Mouse (Mus musculus): ENCODE data around the gene Coil.

The Coil gene

GRCm38 (mm10) chr11:89007582-89007981 lies 37.5 kb downstream of the Coil start:
- WGBS, result 89% methylated on average over 3 of the region's 3 CpGs

GRCm38 (mm10) chr11:89009066-89009465 lies 39.0 kb downstream of the Coil start:
- 91% methylated on average over 9 of the region's 9 CpGs for WGBS

- 76% methylated on average over 7 of the region's 7 CpGs for WGBS
Measured at GRCm38 (mm10) chr11:89009496-89009895, 39.4 kb downstream of the Coil start.

- 95% methylated on average over 5 of the region's 5 CpGs for WGBS
Measured at GRCm38 (mm10) chr11:89012241-89012640, 42.2 kb downstream of the Coil start.

DNA sequence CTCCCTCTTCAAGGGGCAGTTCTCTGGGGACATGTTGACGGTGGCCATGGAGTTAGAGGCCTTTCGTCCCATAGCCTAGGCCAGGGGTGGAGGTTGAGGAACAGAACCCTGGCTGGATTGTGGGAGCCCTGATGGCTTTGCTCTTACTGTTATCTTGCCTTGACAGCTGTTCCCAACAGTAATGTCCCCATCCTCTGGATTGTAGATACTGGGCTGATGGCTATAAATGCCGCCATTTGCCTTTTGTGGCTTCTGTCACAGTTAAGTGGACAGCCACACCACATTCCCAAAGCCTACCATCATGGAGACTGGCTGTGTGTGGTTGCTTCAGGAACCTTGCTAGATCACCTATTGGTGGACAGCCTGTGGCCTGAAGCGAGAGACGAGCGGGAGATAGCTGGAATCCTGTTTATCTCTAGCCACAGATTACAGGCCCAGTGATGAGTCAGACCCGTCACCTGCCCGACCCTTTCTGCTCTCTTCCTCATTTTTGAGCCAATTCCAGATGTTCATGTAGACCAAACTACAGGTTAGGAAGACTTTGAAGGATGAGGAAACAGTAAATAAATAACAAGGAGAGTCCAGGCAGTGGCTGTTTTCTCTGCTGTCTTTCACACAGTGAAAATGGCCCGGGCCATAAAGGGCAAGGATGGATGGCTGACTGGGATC lies 47.6 kb downstream of the Coil start:
- 88% methylated on average over 9 of the region's 9 CpGs for WGBS

GRCm38 (mm10) chr11:89020681-89021305 lies 50.7 kb downstream of the Coil start:
- 83% methylated on average over 9 of the region's 9 CpGs for WGBS

DNA sequence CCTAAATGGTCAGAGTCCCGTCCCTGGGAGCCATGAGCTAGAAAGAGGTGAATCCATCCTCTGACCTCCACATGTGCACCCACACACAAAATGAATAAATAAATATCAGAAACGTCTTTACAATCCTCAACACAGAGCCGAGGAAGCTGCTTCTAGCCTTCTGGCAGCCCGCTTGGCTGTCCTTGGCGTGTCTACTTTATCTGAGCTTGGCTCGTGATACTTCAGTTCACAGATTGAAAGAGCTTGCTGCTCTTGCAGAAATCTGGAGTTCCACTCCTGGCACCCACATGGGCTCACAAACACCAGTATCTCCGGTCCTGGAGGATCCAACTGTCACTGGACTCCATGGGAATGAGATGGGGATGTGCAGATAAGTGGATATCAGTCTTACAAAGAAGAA lies 51.6 kb downstream of the Coil start:
- WGBS, result 71% methylated on average over 7 of the region's 7 CpGs

- whole genome bisulfite sequencing, result 59% methylated on average over 8 of the region's 8 CpGs
Measured at GRCm38 (mm10) chr11:89022120-89022731, 52.2 kb downstream of the Coil start.

DNA sequence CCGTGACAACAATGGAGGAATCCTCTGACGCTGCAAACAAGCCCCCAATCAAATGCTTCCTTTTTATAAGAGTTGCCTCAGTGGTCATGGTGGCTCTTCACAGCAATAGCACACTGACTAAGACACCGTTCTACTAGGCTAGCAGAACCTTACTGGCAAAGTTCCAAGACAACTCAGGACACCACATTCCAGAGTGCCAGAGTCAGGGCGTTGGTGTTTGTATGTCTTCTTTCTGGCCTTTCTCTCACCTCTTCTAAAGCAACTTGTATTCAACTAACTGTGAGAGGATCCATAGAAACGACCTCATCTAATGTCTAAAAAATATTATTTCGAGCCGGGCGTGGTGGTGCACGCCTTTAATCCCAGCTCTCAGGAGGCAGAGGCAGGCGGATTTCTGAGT lies 53.4 kb downstream of the Coil start:
- 73% methylated on average over 10 of the region's 10 CpGs for WGBS

GRCm38 (mm10) chr11:89024181-89024881 lies 54.3 kb downstream of the Coil start:
- 60% methylated on average over 11 of the region's 11 CpGs for WGBS

GRCm38 (mm10) chr11:89025603-89026002 lies 55.6 kb downstream of the Coil start:
- 82% methylated on average over 3 of the region's 3 CpGs for WGBS

GRCm38 (mm10) chr11:89026117-89026516 lies 56.1 kb downstream of the Coil start:
- WGBS, result 96% methylated on average over 3 of the region's 3 CpGs

GRCm38 (mm10) chr11:89027955-89028361 lies 57.9 kb downstream of the Coil start:
- 67% methylated on average over 10 of the region's 10 CpGs for WGBS

DNA sequence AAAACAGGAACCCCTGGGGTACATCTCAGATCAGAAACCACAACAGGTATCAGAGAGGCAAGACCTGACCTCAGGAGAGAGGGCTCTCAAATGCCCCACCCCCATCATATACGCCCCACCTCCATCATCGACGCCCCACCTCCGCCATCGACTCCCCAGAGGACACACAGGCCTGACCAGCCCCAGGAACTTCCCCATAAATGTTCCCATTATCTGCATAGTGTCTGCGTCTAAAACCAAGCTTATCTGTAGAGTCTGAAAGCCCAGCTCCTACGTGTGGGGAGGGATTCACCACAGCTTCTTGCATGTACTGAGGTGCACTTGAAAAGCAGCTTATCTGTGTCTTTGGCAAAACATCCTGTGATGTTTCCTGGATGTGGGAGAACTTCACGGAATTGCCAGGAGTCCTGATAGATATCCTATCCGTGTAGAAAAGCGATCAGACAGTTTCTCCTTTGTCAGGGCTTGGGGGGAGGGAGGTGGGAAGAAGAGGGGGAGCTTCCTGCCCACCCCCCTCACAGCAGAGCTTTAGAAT lies 58.9 kb downstream of the Coil start:
- WGBS, result 66% methylated on average over 10 of the region's 10 CpGs

DNA sequence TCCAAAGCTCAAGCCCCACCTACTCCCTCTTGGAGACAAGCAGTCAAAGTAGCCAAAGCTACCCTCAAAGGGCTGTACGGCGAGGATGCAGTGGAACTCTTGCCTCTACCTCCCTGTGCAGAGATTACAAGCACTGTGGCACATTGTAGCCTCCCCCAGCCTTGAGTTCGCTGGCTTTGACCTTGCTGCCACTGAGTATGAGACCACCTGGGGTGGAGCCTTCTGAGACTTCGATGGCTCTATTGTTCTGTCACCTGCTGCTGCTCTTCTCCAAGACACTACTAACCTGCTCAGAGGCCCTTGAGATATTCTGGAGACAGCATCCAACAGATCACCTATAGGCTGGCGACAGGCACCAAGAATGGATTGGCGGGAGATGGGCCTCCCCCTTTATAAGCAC lies 60.5 kb downstream of the Coil start:
- 85% methylated on average over 6 of the region's 6 CpGs for WGBS

DNA sequence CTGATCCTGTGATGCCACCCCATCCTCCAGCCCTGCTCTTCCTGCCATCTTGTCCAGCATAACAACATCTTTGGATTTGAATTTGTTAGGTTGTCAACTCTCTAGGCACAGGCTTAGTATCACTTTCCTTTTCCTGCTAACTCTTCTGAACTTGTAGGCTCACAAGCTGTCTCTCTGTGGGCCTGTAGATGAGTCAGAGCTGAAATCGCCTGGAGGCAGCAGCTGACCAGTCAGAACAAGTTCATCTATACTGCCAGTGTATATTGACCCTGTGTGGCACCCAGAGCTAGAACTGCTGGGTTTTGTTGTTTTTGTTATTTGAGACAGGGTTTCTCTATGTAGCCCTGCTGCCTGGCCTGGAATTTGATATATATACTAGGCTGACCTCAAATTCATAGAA lies 61.1 kb downstream of the Coil start:
- 60% methylated on average over 1 of the region's 1 CpGs for WGBS

GRCm38 (mm10) chr11:89035552-89035951 lies 65.5 kb downstream of the Coil start:
- 80% methylated on average over 3 of the region's 3 CpGs for WGBS

DNA sequence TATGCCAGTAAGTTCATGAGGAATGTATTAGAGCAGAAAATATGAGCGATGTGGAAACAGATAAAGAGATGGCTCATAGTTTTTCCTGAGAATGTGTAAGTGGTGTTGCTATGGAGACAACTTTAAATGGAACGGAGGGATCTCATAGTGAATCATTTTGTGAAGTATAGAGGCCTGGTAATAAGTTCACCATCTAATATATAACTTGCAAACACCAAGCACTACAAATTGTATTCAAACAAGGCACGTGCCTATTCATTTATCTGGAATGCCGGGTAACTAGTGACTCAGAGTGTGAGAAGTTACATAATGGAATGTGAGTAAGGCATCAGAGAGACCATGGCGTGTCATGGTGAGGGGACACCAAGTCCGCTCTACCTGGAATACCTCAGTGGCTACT lies 68.4 kb downstream of the Coil start:
- WGBS, result 51% methylated on average over 6 of the region's 6 CpGs

GRCm38 (mm10) chr11:89039325-89039724 lies 69.3 kb downstream of the Coil start:
- WGBS, result 22% methylated on average over 3 of the region's 3 CpGs

- WGBS, result 94% methylated on average over 6 of the region's 7 CpGs
Measured at GRCm38 (mm10) chr11:89041073-89041472, 71.0 kb downstream of the Coil start.
